Mouse (Mus musculus): Measurements from ENCODE around the gene Rapgef2.

DNA sequence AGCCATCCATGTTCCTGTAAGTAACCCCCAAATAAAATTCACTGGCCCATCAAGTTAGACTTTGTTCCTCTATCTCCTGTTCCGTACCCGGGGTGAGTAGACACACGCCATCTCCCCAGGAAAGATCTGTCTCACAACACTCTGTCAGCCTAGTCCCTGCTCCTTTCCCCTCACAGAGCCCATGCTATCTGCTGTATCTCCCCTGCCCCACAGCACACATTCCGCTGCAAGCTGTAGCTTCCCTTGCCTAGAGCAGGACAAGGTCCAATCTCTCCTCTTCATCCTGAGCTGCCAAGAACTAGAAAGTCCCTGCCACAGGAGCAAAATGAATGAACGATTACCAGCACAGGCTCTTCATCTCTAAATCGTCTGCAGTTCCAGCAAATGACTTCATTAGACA lies 184.6 kb downstream of the Rapgef2 start:
- TF ChIP-seq POLR2A (IDR thresholded peaks at IDR 0.05; ENCODE audit: insufficient read depth, low read length) (no peak), CTCF (IDR thresholded peaks at IDR 0.05; ENCODE audit: low read depth, low read length) (no peak)

All from ES-Bruce4 (cell line).